Mouse (Mus musculus) megakaryocyte, embryonic 14.5 days (primary cell): Measurements from ENCODE around the gene Magt1.

Experiments used
- FLI1 ChIP-seq: IDR thresholded peaks from 2 replicates; pipeline ENCODE4 v1.6.1; 2012; ENCODE audit warnings: low read length, inconsistent platforms, mixed read lengths
- GATA1 ChIP-seq: IDR thresholded peaks from 3 replicates; pipeline ENCODE4 v1.6.1; 2012; ENCODE audit warnings: mixed read lengths, low read length, inconsistent platforms, borderline replicate concordance

DNA sequence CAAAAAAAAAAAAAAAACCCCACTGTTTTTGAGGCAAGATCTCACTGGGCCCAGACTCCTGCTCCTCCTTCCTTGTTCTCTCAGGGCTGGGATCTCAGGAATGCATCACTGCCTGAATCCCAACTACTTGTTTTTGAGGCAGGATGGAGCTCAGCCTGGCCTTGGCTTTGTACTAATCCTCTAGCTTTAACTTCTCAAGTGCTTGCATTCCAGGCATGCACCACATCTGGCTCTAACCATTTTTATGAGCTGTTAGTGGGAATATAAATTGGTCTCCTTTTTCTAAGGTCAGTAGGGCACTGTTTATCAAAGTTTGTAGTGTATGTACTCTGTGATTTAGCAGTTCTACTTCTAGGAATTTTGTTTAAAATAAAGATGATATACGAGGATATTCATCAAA, 36.5 kb upstream of the Magt1 start:
- TF ChIP-seq GATA1 = no peak
- TF ChIP-seq FLI1 = no peak
